Mouse (Mus musculus) erythroblast, embryonic 14.5 days (primary cell): ENCODE measurements at regions not wholly inside any gene's neighbourhood (a gene's known extent, or its start where the extent isn't known, plus 50 kb on each side); places are given as distances from the start of the nearest gene placed in this dataset.

ENCODE experiments used
- GATA1 ChIP-seq: IDR thresholded peaks from 2 replicates; pipeline ENCODE4 v1.6.1; 2012; ENCODE audit warnings: low read length, inconsistent platforms, mixed read lengths
- TAL1 ChIP-seq: IDR thresholded peaks from 3 replicates; pipeline ENCODE4 v1.6.1; 2012; ENCODE audit warnings: low read length, inconsistent platforms, mixed read lengths

GRCm38 (mm10) chr1:137852262-137852661 lies 323.2 kb downstream of the Ptprc start:
- no peak for TF ChIP-seq GATA1
- TF ChIP-seq TAL1: no peak
